Mouse (Mus musculus) midbrain, embryonic 12.5 days (tissue): ENCODE data around the gene Dhrs11. TPM values are rescaled to one million over a fixed set of nuclear protein-coding genes. Genes with fewer than 3 reads are reported as not detected.
A peak's percentile ranks its signal among the peaks of the same experiment; 100 is the strongest.

Experiments
- ATAC-seq: fragments of 200-750 bp; cut with Nextera tagmentation; 2 replicates; pipeline ENCODE4 v1.8.0; 2017; ENCODE audit warnings: low read depth, moderate TSS enrichment, moderate library complexity; ENCODE audit not compliant: low FRiP score
- H3K27ac ChIP-seq: fragments of 300-500 bp; sonication (generic); replicated peaks from 2 replicates; pipeline ENCODE4 v1.5.1; 2016; ENCODE audit warnings: mild to moderate bottlenecking
- H3K27me3 ChIP-seq: fragments of 300-500 bp; sonication (generic); 2 replicates; pipeline ENCODE4 v1.6.1; 2016; ENCODE audit warnings: mild to moderate bottlenecking
- H3K36me3 ChIP-seq: fragments of 300-500 bp; sonication (generic); 2 replicates; pipeline ENCODE4 v1.6.1; 2016
- H3K4me1 ChIP-seq: fragments of 300-500 bp; sonication (generic); 2 replicates; pipeline ENCODE4 v1.6.1; 2016
- H3K4me2 ChIP-seq: fragments of 300-500 bp; sonication (generic); replicated peaks from 2 replicates; pipeline ENCODE4 v1.6.1; 2016; ENCODE audit warnings: mild to moderate bottlenecking, moderate library complexity
- H3K4me3 ChIP-seq: fragments of 300-500 bp; sonication (generic); 2 replicates; pipeline ENCODE4 v1.5.1; 2016; ENCODE audit warnings: mild to moderate bottlenecking
- H3K9ac ChIP-seq: fragments of 300-500 bp; sonication (generic); replicated peaks from 2 replicates; pipeline ENCODE4 v1.6.1; 2016; ENCODE audit warnings: mild to moderate bottlenecking, moderate library complexity
- H3K9me3 ChIP-seq: fragments of 300-500 bp; sonication (generic); 2 replicates; pipeline ENCODE4 v1.6.1; 2016; ENCODE audit warnings: mild to moderate bottlenecking
- WGBS: fragments of 180-500 bp; shearing (Covaris S2); methylation state at CpG from one replicate; pipeline ENCODE4 v1.1.7; 2016; 5-methylcytosine and 5-hydroxymethylcytosine counted together
- polyA plus RNA-seq: library from polyadenylated mRNA; unstranded; fragments of >200 nt; fragmentation: Nextera tagmentation; extraction: Ambion mirVana; gene quantifications from 2 replicates; pipeline ENCODE4 v1.2.1, GENCODE M21; 2016

Gene Dhrs11
- polyA plus RNA-seq, 1 experiment from 2014 or later = 7.6 TPM

DNA sequence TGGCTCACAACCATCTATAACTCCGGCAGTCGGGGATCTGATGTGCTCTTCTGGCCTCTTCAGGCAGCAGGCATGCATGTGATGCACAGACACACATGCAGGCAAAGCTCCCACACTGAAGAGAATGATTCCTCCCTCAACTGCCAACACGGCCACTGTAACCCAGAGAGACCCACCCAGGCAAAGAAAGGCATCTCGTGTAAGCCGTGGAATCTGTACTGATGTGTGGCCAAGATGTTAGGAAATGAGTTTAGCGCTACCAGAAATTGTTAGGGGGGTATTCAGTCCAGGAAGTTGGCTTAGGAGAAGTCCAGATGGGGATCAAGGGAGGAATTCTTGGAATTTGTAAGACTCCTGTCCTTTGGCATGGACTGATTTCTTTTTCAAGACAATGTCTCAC lies 38.4 kb downstream of the Dhrs11 start:
- no peak overlapping the region for H3K9ac ChIP-seq
- 0 out of 2 replicates have a peak overlapping the region, but pooled peaks have one; percentile 1 for H3K27ac ChIP-seq
- H3K4me1 ChIP-seq = peaks cover 9% of the 10 kb centered on the region
- ATAC-seq = no peak
- 55% methylated on average over 6 of the region's 6 CpGs for WGBS
- H3K4me3 ChIP-seq = no peak overlapping the region
- H3K27me3 ChIP-seq = peaks cover 42% of the 10 kb centered on the region
- no peaks in the 10 kb centered on the region for H3K36me3 ChIP-seq
- no peak overlapping the region for H3K4me2 ChIP-seq
- no peaks in the 10 kb centered on the region for H3K9me3 ChIP-seq

DNA sequence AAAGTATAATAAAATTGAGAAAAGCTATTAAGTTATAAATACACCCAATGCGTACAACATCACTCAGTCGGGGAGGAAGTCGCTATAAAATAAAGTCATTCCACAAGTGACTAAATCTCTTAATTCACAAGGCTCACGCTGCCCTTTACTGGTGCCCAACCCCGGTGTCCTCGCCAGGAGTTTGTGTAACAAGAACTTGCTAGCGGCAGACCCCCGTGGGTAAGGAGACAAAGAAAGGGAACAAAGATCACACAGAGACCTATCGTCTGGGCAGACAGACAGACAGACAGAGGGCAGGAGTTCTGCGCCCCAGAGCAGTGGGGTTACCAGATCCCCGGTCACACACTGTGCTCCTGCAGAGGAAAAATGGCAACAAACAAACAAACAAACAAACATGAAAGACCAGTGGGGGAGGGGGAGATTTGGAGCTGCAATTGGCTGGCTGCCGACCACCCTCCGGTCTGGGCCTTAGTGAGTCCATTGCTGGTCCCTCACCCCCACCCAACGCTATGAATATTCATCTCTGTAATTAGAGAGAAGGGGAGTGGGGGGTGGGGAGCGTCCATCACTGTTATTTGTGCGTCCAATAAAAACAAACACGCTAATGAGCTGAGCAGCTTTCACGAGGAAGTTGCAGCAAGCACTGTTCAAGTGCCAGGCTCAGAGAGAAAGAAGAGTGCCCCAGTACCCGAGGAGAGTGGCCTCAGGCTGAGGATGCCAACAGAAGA lies 48.5 kb downstream of the Dhrs11 start:
- Histone ChIP-seq H3K36me3 (no peaks in the 10 kb centered on the region), H3K9ac (no peak overlapping the region), H3K4me1 (peaks cover 28% of the 10 kb centered on the region), H3K27ac (no peak overlapping the region), H3K4me3 (no peak overlapping the region), H3K4me2 (peak overlapping the region; percentile 29), H3K9me3 (no peaks in the 10 kb centered on the region), H3K27me3 (peaks cover 52% of the 10 kb centered on the region)
- no peak for ATAC-seq
- WGBS = 3% methylated on average over 19 of the region's 19 CpGs

DNA sequence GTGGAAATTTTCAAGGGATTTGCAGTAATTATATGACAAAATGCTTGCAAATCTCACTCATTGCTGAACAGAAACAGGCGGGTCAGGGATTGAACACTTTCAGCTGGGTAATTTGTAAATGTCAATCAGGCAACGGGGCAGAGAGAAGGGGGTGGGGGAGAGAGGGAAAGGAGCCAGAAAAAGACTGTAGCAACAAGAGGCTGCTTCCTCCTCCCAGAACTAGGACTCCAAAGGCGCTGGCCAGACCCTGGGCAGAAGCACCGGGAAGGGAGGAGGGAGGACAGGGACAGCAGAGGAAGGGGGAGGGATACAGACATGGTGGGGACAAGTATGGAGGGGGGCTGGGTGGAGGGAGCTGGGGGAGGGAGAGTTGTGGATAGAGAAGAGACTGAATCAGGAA lies 53.2 kb downstream of the Dhrs11 start:
- WGBS = 1% methylated on average over 3 of the region's 4 CpGs
- peaks cover 41% of the 10 kb centered on the region for H3K4me1 ChIP-seq
- H3K27ac ChIP-seq = peak overlapping the region; percentile 81
- peak; percentile 52; the same call in 1 of the 2 replicates for ATAC-seq
- no peak overlapping the region for H3K4me3 ChIP-seq
- H3K27me3 ChIP-seq = peaks cover 53% of the 10 kb centered on the region
- peak overlapping the region; percentile 7; the same call in 1 of the 2 replicates for H3K4me2 ChIP-seq
- H3K9me3 ChIP-seq = no peaks in the 10 kb centered on the region
- H3K9ac ChIP-seq = no peak overlapping the region; the same call in 1 of the 2 replicates
- no peaks in the 10 kb centered on the region for H3K36me3 ChIP-seq

DNA sequence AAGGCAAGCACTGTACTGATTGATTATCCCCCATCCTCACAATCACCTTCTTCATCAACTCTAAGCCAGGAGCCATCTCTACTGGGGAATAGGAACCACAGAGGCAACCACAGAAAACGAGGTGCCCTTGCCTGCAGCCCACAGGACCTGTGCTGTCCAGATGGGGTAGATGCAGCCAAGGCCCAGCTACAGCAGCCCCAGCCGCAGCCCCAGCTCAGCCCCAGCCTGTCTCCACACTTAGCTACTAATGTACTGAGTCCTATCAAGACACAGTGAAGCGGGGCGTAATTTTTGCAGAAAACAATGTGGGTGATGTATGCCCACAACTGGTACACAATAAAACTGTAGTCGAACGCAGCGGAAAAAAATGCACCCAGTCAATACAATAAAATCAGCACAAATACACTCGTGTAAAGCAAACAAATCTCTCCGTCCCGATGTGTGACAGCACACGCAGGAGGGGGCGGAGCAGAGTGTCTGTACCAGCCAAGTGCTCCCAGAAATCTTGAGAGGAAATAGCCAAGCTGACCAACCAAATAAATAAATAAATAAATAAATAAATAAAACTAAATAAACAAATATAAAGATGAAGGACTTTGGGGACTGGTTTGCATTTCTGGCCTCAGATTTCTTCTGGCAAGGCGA lies 53.8 kb downstream of the Dhrs11 start:
- H3K4me3 ChIP-seq = no peak overlapping the region
- H3K9me3 ChIP-seq = no peaks in the 10 kb centered on the region
- 0 out of 2 replicates have a peak overlapping the region, but pooled peaks have one; percentile 7 for H3K4me2 ChIP-seq
- H3K27ac ChIP-seq = peak overlapping the region; percentile 81
- ATAC-seq = 0 out of 2 replicates have a peak, but pooled peaks have one; percentile 49
- peaks cover 48% of the 10 kb centered on the region for H3K27me3 ChIP-seq
- WGBS = 56% methylated on average over 13 of the region's 13 CpGs
- no peak overlapping the region for H3K9ac ChIP-seq
- no peaks in the 10 kb centered on the region for H3K36me3 ChIP-seq
- peaks cover 37% of the 10 kb centered on the region for H3K4me1 ChIP-seq

Other genes starting within 250 kb of the Dhrs11 start
- 11.0 and 11.7 TPM in 2 replicates for gene Mrm1, start 9.5 kb downstream of the Dhrs11 start, polyA plus RNA-seq
- gene Ggnbp2, start 41.8 kb upstream of the Dhrs11 start, polyA plus RNA-seq = 69.2 and 79.1 TPM in 2 replicates
- 8.5 and 9.9 TPM in 2 replicates for gene Myo19, start 51.2 kb upstream of the Dhrs11 start, polyA plus RNA-seq
- gene Pigw, start 51.3 kb upstream of the Dhrs11 start, polyA plus RNA-seq = 2.6 and 2.8 TPM in 2 replicates
- gene Znhit3, start 87.4 kb upstream of the Dhrs11 start, polyA plus RNA-seq = 58.1 and 62.4 TPM in 2 replicates
- 4.5 and 4.7 TPM in 2 replicates for gene Car4, start 128.8 kb upstream of the Dhrs11 start, polyA plus RNA-seq